Mouse (Mus musculus) Patski (cell line): ENCODE data around the gene Cybb. TPM values are rescaled to one million over a fixed set of nuclear protein-coding genes. Genes with fewer than 3 reads are reported as not detected.

ENCODE experiments used
- ATAC-seq: fragments of 100-300 bp; one replicate; pipeline ENCODE4 v1.8.0; 2021
- CTCF ChIA-PET: fragments of 350-600 bp; sonication (Branson Sonifier 250); formaldehyde crosslinking; loops from one replicate; lab custom pipeline; 2022; ENCODE audit warnings: inconsistent platforms; lab: Charles Lee
- POLR2A ChIA-PET: fragments of 350-600 bp; sonication (Branson Sonifier 250); formaldehyde crosslinking; loops from one replicate; lab custom pipeline; 2022; ENCODE audit warnings: antibody characterized with exemption, inconsistent platforms; lab: Charles Lee
- DNase-seq: peaks from one replicate; pipeline ENCODE4 v3.0.0-alpha.2; 2011; ENCODE audit warnings: low read depth, low spot score
- H3K27me3 ChIP-seq: fragments of 371-371 bp; one replicate; pipeline ENCODE4 v1.5.1; 2021
- CTCF ChIP-seq: fragments of 100-300 bp; IDR thresholded peaks from one replicate; pipeline ENCODE4 v1.5.1; 2021
- in situ Hi-C: fragments of 300-500 bp; cut with MboI; formaldehyde crosslinking; loops from 3 replicates; pipeline ENCODE4 v1.11.1; 2018; ENCODE audit warnings: low pct_unique_long_range_greater_than_20kb, mixed read lengths
- polyA plus RNA-seq: library from polyadenylated mRNA; unstranded; gene quantifications from one replicate; pipeline ENCODE4 v1.2.3, GENCODE M21; 2021

Gene Cybb
- polyA plus RNA-seq, 1 experiment from 2014 or later, result not detected

- TF ChIP-seq CTCF, result no peak
- ATAC-seq, result no peak
- peaks cover 33% of the 10 kb centered on the region for H3K27me3 ChIP-seq
- CTCF ChIA-PET, result no interaction called here
- POLR2A ChIA-PET, result no interaction called here
- DNase-seq, result no peak
- in situ Hi-C loops, result no loop called here
Observed at GRCm38 (mm10) chrX:9461399-9461798, 26.2 kb downstream of the Cybb start.

DNA sequence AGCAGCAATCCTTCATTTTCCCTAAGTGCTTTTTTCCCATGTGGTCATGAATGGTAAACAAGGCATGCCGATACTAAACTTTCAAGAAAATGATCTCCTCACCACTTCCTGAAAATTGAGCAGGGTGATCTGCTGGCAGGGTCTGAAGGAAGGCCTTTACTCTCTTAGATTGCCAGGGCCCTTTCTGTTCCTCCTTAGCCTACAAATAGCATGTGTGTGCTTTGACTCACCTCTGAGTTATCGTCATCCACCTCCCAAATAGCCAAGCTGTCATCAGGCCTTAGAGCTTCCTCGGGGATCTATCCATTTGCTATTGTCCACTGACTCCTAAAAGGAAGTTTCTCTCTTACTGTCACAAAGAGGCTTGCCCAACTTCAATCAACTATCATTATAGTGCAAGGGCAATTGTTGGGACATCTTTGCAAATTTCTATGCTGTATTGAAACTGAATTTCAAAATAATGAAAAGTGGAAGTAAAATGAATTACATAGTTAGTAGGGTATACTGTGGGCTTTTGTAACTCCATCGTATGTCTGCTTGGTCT, 27.1 kb downstream of the Cybb start:
- DNase-seq, result no peak
- in situ Hi-C loops, result no loop called here
- TF ChIP-seq CTCF, result no peak
- peaks cover 39% of the 10 kb centered on the region for H3K27me3 ChIP-seq
- ChIA-PET CTCF (no interaction called here), POLR2A (no interaction called here)
- ATAC-seq, result no peak

- ChIA-PET POLR2A (no interaction called here), CTCF (no interaction called here)
- ATAC-seq, result no peak
- no peak for TF ChIP-seq CTCF
- in situ Hi-C loops, result no loop called here
- DNase-seq, result no peak
- peaks cover 47% of the 10 kb centered on the region for H3K27me3 ChIP-seq
Observed at GRCm38 (mm10) chrX:9452375-9452774, 35.2 kb downstream of the Cybb start.

DNA sequence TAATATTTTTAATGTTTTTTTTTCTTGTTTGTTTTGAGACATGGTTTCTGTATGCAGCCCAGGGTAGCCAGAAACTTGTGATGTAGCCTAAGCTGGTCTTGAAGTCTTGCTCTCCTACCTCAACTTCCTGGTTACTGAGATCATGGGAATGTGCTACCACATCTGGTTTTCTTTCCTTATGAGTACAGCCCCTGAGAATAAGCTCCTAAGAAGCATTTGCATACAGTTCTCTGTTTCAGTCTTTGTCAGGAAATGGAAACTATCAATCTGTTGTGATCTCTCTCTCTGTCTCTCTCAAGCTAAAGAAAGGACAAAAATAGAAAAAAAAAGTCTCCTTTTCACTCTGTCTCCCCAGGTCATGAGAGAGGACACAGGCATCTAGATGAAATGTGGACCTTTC, 40.3 kb downstream of the Cybb start:
- POLR2A ChIA-PET, result no interaction called here
- peaks cover 36% of the 10 kb centered on the region for H3K27me3 ChIP-seq
- DNase-seq, result no peak
- in situ Hi-C loops, result no loop called here
- TF ChIP-seq CTCF, result no peak
- CTCF ChIA-PET, result interaction anchor here (1.4 kb wide), 1 partner anchor 8 kb away, joined by 4 read pairs; no protein-coding TSS in a partner anchor
- ATAC-seq, result no peak

DNA sequence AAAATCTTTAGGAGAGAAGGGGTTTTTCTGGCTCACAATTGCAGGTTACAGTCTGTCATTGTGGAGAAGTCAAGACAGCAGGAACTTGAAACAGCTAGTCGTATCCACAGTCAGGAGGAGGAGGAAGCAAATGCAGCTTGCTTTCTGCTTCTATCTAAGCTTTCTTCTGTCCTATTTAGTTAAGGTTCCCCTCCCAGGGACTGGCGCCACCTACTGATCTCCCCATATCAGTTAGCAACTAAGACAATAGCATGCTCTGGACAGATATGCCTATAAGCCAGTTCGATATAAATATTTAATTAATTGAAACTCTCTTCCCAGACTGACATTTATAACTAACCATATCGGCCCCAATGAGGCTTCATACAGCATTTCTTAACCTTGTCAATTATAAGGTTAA, 46.5 kb downstream of the Cybb start:
- DNase-seq (no peak), ATAC-seq (no peak)
- peaks cover 32% of the 10 kb centered on the region for H3K27me3 ChIP-seq
- POLR2A ChIA-PET, result no interaction called here
- CTCF ChIA-PET, result interaction anchor here (0.9 kb wide), 1 partner anchor 13 kb away, joined by 3 read pairs; no protein-coding TSS in a partner anchor
- TF ChIP-seq CTCF, result peak; percentile 34
- in situ Hi-C loops, result no loop called here

DNA sequence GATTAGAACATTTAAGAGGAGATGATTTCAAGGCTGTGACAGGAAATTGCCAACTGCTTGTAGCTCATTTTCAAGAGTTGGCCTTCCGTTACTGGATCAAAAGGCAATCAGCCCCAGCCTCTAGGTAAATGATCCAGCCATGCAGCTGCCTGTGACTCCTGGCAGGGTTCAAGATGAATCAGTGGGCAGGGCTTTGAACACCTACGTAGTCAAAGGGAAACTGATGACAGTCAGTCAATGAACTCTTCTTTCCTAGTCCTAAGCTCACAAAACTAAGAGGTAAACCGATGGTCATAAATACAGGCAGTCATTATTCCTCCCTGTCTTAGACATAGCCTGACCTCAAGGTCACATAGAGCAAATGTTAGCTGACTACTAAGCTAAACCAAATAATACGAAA, 47.0 kb downstream of the Cybb start:
- in situ Hi-C loops, result no loop called here
- no peak for TF ChIP-seq CTCF
- ChIA-PET CTCF (interaction anchor here (0.9 kb wide), 1 partner anchor 14 kb away, joined by 3 read pairs; no protein-coding TSS in a partner anchor), POLR2A (no interaction called here)
- peaks cover 28% of the 10 kb centered on the region for H3K27me3 ChIP-seq
- no peak for ATAC-seq
- DNase-seq, result no peak

DNA sequence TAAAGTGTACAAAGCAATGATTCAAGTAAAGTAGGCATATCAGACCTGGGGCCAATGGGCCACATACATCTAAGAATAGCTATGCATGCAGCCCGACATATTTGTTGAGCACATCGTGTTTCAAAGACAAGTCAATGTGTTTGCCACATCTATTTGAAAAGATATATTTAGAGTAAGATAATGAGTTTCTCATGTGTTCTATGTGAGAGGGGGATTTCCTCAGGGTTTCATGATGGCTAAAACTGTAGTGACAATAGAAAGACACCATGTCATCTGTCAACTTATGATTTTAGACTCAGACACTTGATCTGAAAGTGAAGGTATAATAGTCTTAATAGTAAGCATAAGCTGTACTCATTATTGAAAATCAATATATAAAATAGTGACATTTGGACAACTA, 48.3 kb downstream of the Cybb start:
- peaks cover 32% of the 10 kb centered on the region for H3K27me3 ChIP-seq
- ATAC-seq (no peak), DNase-seq (no peak)
- no peak for TF ChIP-seq CTCF
- ChIA-PET CTCF (interaction anchor here (1.4 kb wide), 1 partner anchor 9 kb away, joined by 4 read pairs; no protein-coding TSS in a partner anchor), POLR2A (no interaction called here)
- in situ Hi-C loops, result no loop called here

DNA sequence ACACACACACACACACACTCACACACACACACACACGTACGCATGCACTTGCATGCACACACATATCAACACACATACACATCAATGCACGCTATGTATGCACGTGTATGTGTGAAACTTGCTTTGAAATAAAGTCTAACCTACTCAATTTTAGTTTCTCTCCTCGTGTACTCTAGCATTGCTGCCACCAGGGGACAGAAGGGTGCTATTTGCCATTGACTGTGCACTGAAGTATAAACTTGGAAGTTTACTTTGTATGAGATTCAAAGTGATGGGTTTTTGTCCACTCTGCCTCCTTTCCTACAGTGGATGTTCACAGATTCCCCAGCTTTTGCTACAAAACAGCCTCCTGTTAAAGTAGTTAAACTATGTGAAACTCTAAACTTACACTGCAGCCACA, 73.7 kb downstream of the Cybb start:
- ChIA-PET POLR2A (no interaction called here), CTCF (no interaction called here)
- H3K27me3 ChIP-seq, result no peaks in the 10 kb centered on the region
- in situ Hi-C loops, result no loop called here
- DNase-seq (no peak), ATAC-seq (no peak)
- TF ChIP-seq CTCF, result no peak

Other genes starting within 250 kb of the Cybb start
- gene Gm14862, start 230.9 kb downstream of the Cybb start, polyA plus RNA-seq, result not detected
- gene Xk, start 215.0 kb downstream of the Cybb start, polyA plus RNA-seq, result 0.27 TPM
- gene H2al1m, start 204.0 kb downstream of the Cybb start, polyA plus RNA-seq, result not detected
- 0.14 TPM for gene H2al1k, start 137.1 kb downstream of the Cybb start, polyA plus RNA-seq
- not detected for gene H2al1o, start 84.6 kb upstream of the Cybb start, polyA plus RNA-seq
- 85.6 TPM for gene Dynlt3, start 175.2 kb upstream of the Cybb start, polyA plus RNA-seq